Mouse (Mus musculus) erythroblast, adult 5-6 weeks (primary cell): ENCODE results near the gene Slc38a1. TPM values are rescaled to one million over a fixed set of nuclear protein-coding genes. Genes with fewer than 3 reads are reported as not detected.

Experiments
- ATAC-seq: replicated peaks from 2 replicates; pipeline ENCODE4 v1.8.0; 2016; ENCODE audit warnings: moderate number of reproducible peaks, mild to moderate bottlenecking, moderate TSS enrichment, inconsistent platforms; ENCODE audit not compliant: poor library complexity, low FRiP score, severe bottlenecking
- total RNA-seq, 2 experiments: library from RNA; stranded (forward) in 1 of 2; stranded (reverse) in 1 of 2; fragments of 150-400 nt in 1 of 2; fragments of 200-764, 138-1000 nt in 1 of 2; gene quantifications; 2 replicates each; pipeline versions ENCODE4 v1.2.3 to v1.2.4; 2015 to 2017; ENCODE audit warnings: low replicate concordance in 2 of 2

Slc38a1 gene
- total RNA-seq (2015; ENCODE audit: low replicate concordance) (15.3 and 27.3 TPM in 2 replicates), total RNA-seq (2017; ENCODE audit: low replicate concordance) (6.6 TPM in 2 replicates)

DNA sequence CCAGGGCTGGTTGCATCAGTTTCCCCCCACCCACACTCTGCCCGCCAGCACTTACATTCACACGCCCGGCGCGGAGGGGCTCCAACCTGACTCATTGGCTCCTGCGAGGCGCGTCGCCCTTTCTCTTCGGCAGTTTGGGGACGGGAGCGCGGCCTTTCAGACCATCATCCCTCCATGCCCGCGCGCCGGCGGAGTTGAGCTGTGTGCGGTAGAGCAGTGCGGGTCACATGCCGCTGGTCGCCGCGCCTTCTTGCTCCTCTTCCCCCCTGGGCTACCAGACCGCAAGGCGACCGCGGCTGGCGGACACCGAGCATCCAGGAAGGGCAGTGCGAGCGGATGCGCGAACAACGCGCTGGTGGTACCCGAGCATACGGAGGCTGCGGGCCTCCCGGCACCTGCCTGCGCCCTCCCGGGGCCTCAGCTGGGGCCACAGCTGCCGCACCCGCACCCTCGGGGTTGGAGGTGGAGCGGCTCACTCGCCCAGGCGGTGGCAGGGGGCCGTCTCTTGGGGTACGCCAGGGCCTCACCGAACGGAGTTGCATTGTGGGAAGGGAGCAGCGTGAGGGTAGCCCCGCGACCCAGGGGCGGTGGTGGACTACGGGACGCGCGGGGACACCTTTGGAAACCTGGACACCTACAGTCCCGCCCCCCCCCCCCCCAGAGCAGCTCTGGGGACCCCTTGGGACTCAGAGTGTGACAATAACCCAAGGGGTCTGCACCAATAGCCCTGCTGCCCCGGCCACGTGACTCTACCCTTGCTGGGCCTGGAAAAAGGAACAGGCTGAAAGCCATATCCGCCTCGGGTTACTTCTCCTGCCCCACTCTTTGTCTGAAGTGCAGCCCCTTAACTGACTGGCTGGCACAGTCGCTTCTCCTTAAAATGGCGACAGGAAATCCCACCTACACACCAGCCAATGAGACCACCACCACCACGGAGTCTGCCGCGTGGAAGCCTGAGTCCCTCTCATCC is at the start of gene Slc38a1:
Gene Slc38a1, minus strand, starts transcription at position 478 of the 970 bp plus-strand sequence.
- ATAC-seq: no peak

DNA sequence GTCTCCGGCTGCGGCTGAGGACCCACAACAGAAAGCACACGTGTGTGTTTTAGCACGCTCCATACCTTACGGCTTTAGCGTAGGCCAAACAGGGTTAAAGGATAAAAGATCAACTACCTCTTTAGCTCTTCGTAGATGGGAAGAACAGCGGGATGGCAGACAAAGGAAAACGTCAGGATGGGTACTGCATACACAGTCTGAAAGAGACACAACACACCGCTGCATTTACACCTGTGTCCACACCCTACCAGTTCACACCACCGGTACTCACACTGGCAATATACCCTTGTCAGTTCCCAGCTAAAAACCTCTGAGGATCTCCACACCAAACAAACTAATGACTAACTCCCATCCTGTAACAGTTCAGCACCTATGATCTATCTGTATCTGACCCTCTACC is 49.7 kb upstream of the Slc38a1 start:
- no peak for ATAC-seq

DNA sequence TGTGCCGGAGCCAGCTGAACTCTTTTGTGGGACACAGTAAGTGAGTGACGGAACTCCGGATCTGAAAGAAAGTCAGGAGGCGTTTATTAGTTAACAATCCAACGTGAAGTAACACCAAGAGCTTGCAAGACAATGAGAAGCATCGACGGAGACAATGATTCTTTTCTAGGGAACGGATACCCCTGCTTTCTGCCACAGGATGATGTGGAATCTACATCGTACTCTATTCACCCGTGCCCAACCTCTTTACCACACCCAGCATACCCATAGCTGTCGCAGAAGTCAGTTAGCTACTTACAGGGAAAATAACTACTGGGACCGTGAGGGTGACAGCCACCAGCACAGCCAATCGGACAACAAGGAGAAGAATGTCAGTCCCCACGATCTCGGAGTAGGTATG is 48.7 kb upstream of the Slc38a1 start:
- ATAC-seq: no peak

DNA sequence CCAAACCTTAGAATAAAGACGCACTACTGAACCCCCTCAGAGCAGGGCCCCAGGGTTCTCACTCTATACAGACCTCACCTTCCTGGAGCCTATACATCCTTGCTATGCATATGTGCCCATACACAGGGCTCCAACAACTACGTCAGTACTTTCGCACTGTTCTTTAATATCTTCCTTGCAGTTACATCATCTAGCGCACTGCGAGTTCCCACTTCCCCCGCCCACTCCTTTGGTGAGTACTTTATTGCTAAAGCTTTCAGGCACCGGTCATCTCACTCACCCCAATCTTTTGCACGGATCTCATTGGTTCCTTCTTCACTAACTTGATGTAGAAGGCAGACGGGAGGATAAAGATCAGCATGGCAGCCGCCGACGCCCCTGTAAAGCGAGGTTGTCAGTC is 48.1 kb upstream of the Slc38a1 start:
- ATAC-seq: no peak

DNA sequence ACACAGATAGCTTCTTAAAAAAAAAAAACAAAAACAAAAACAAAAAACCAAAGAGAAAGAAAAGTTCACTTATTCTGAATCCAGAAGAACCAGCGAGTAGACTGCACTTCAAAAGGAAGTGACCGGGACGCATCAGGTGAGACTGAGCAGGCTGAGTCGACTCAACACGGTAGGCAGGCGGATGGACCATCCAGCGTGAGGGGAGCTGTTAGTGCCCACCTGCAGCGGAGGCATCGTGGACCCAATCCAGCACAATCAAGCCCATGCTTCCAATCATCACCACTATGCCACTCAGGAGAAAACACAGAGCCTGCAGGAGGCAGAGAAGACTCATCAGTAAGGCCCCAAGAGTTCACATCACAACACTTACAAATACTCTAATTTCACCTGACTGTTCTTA is 47.2 kb upstream of the Slc38a1 start:
- ATAC-seq: no peak

DNA sequence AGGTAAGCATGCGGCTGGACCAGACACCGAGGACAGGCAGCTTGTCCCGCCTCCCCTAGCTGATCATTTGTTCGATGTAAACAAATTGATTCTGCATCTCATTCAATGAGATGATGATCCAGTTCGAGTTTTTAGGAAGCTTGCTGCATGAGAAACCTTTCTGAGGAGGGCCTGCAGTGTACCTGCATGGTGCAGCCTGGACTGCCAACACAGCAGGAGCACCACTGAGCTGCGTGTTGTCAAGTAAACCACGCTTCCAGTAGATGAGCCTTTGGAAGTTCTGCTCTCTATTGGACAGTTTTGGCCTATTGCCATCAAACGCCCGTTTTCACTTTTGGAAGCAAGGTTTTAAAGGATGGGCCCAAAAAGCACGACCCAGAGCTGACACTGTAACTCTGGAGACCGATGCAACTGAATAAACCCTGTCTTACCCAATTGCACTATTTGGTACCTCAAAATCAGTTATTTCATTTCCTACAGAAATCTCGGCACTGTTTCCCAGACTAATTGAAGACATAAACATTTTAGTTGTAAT is 46.1 kb upstream of the Slc38a1 start:
- no peak for ATAC-seq

DNA sequence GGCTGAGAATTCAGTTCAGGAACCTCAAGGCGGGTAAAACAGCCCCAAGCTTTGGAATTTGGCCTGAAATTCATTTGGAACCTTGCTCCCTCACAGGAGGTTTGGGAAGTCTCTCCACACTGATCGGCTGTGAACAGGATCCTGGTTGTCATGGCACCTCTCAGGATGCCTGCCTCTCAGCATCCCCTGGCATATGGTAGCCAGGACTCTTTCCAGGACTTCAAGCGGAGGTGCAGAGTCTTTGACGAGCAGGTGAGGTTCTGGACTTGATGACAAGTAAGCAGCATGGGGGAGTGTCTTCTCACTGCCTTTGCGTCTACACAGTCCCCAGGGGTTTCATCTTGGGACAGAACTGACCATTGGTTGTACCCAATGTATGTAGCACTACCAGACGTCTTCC is 45.3 kb upstream of the Slc38a1 start:
- ATAC-seq: no peak

DNA sequence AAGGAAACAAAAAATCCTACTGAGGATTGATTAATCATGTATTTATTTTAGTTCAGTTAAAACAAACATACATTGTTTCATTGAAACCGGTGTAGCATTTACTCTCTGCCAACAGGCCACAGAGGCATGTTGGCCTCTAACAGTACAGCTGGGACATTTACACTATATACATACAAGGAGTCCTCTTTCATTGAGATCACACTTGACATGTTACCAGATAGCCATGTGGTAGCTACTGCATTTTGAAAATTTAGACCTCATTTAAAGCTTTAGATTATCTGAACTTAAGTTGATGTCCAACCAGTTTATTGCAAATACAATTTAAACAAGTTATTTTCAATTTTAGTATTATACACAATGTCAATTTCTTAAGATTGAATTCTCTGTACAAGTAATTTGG is 44.7 kb upstream of the Slc38a1 start:
- ATAC-seq: no peak

DNA sequence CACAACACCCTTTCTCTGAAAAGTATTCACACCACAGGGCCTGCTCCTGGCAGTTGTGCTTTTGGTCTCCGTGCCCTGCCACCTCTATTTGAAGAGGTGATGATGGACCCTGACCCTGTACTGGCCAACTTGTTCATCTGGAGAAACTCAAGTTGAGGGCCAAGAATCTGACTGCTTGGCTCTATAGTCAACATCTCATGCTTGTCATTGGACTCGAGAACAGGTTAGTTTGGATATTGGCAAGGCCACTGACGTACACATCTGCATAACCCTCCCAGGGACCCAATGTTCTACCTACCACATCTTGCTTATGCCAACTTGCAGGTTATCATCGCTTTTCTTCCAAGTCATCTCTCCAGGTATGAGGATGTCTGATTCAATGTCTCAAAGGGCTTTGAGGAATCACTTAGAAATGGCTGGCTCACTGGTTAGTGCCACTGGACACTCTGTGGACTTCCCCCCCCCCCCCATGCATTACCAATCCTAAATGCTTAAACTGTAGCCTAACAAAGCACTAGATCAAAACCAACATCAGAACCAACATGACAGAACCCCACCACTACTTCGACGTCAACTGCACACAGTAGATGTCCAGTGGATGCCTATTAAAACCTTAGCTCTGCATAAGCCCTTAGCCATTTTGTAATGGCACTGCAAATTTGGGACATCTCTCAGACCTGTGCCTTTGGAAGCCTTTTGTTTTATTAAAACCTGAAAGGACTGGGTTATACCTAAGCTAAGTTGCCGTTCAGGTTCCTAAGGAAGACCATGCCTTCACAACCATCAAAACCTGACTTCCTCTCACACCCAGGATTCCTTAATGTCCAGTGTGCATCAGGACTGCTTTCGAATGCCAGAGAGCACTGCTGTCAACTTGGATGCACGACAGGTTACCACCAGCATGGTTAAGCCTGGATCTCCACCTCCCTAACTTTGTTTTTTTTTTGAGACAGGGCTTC is 43.8 kb upstream of the Slc38a1 start:
- no peak for ATAC-seq

DNA sequence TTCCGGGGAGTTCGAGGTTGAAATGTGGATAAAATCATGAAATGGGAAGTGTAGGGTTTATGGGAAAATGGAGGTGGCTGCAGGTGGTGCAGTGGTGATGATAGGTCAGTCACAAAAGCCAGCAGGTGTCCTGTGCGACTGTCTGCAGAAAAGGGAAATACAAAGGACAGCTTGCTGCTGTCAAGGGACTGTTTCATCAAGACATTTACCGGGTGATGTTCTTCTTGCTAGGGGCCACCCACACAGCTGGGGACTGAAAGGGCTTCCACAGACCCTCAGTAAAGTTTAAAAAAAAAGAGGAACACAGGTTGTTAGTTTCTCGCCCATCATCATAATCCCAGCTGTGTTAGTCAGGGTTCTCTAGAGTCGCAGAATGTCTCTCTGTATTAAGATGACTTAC is 42.6 kb upstream of the Slc38a1 start:
- no peak for ATAC-seq

DNA sequence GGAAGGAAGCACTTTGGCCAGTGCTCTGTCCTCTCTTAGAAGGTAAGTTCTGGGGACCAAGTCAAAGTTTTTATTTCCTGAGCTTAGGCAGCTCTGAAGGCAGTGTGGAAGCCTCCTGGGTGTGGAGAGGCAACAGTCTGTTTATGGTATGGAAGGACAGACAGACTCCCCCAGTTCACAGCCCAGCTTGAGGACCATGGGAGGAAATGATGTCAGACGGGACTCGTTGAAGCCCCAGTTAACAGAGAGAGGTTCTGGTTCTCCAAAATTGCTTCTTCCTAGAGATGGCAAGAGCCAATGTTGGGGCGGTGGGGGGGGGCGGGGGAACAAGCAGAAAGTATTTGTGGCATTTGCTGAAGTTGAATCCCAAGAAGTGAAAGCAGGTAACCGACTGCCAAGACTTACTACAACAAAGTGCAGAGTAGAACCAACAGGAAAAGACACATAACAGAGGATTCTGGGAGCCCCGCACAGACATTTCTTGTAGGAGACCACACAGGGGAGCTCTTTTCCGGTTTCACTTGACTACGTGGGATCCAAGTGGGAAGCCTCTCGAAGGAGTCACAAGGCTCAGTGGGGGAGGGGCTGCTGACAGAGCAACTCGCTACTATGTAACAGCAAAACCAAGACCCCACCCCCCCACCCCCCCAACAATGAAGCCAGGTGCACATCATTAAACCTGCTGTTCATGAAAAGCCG is 41.6 kb upstream of the Slc38a1 start:
- no peak for ATAC-seq

DNA sequence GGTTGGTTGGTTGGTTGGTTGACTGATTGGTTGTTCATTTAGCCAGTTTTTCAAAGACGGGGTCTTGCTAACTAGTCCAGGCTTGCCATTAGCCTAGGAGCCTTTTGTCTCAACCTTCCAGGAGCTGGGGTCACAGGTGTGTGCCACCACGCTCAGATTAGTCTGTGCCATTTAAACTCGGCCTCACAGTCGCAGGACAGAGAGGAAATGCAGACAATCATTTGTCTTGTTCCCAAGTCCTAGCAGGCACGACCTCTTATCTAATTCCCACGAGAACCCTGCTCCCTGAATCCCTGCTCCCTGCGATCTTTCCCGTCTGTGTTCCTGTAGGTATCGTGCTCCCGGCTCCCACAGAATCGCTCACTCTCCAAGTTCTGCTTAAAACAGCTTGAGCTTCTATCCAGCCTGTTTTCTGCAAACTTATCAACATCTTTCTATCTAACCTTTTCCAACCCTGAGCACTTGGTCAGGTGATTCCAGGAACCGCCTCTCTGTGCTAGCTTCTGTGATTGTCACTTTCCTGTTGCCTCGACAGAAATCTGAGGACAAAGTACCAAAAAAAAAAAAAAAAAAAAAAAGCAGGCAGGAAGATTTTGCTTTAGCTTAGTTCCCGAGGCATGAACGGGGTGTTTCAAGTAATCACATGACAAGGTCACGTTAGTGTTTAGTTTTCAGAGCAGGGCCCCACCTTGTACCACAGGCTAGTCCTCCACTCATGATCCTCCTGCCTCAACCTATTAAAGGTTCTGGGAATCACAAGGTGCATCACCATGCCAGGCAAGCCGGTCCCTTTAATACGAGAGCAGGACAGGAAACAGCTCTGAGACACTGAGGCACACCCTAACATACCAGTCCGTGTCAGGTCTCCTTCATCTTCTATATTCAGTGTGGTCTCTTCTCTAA is 36.4 kb upstream of the Slc38a1 start:
- no peak for ATAC-seq

DNA sequence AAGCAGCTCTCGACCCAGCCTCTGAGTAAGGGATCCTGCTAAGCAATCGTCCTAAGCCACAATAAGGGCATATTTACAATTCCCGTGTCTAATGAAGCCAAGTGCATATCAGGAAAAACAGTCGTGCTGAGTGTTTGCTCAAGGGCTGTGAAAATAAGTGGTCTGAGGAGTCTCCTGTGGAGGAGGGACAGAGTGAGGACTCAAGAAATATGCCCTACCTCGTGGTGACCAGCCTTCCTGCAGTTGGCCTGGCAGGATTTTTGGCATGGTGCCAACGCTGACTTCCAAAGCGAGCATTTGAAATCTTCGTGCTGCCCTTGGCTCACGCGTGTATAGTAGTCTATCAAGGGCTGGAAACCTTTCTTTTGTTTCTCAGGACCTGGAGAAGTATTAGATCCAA is 33.8 kb upstream of the Slc38a1 start:
- no peak for ATAC-seq

DNA sequence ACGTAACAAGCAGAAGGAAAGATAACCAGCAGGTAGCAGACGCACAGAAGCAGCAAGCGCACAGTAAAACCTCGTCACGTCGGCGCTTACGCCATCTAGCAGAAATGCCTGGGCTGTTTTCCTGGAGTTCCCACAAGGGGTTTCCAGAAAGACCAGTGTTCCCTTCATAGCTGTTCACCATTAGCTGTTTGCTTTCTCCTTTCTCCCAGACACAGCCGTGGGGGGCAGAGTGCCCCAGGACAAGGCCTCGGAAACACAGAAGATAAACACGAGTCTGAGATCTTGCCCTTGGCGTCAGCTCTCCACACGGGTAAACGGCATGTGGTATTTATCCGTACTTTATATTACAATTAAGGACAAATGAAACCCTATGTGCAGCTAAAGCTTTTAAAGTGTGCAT is 33.0 kb upstream of the Slc38a1 start:
- ATAC-seq: no peak

DNA sequence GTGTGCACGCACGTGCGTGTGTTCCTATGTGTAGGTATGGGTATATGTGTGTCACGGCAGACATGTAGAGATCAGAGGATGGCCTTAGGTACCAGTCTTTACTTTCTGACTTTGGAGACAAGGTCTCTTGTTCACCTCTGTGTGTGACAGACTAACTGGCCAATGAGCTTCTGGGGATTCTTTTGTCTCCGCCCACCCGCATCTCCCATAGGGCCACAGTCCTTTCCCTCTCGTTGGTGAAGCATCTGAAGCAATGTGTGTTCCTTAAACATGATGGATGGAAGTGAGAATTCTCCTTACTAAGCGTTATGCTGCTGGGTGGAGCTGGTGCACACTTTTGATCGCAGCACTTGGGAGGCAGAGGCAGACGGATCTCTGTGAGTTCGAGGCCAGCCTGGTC is 32.3 kb upstream of the Slc38a1 start:
- ATAC-seq: no peak

DNA sequence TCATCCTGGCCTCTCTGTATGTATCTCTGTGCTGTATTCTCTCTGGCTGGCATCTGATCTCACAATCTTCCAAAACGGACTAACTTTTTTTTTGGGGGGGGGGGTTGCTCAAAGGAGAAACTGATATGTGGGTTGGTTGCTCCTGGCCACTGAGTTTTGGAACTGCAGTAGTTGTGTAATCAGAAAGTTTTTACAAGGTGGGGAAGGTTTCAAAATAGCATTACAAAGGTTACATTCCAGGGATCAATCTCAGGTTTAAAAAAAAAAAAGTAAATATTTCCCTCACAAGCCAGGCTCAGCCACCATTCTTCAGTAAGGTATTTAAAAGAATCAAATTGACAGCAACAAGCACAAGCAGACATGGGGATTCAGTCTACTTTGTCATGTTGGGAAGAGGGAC is 31.4 kb upstream of the Slc38a1 start:
- no peak for ATAC-seq

DNA sequence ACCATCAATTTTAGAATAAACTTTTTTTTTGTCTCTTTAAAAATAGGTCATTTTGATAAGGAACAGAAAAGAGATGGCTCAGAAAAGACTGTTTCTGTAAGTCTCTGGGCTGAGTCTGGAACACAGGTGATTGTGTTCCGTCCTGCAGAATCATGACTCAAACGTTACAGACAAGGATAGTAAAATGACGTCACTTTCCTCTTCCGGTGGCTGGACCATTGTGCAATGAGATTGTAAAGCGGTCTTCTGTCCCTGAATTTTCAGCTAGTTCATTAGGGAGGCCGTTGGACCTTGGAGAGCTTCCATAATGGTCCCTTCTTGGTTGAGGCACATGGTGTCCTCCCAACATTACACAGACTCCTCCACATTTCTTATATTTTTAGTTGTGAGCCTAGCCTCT is 27.0 kb upstream of the Slc38a1 start:
- ATAC-seq: no peak

DNA sequence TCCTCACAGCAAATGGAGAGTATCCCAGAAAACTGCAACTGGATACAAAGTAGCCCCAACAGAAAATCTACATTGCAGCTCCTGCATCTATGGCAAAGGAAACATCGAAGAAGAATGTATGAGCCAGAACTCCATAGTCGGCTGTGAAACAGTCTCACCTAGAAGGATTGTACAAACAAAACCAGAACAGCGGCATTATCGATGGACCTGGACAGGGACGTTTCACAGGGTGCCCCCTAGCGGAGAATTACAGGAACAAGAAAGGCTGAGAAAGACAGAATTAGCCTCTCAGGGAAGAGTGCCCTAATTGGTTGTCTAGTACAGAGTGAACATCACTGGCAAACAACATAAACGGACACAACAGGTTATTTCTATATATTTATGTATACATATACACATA is 23.9 kb upstream of the Slc38a1 start:
- ATAC-seq: peak; percentile 89

DNA sequence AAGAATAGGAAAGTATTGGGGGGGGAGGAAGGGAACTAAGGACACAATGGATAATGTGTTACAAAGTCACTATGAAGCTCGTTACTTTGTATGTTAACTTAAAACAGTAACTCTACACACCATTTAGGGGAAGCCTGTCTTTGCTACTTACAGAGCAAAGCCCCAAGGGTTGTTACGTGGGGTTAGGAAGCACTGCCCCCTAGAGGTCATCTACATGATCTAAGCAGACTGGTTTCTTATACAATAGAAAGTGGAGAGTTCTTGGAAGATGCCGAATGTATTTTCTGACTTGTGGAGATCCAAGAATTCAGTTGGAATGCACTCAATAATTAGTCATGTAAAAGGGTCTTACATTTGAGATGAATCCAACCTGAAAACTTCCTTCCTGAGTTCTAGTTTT is 23.2 kb upstream of the Slc38a1 start:
- peak; percentile 82 for ATAC-seq
